Mouse (Mus musculus): ENCODE results near the gene Zfp952. TPM values are rescaled to one million over a fixed set of nuclear protein-coding genes. Genes with fewer than 3 reads are reported as not detected.
A peak's percentile ranks its signal among the peaks of the same experiment; 100 is the strongest.

The Zfp952 gene
- polyA plus RNA-seq, 1 experiment, result 0.79 TPM

DNA sequence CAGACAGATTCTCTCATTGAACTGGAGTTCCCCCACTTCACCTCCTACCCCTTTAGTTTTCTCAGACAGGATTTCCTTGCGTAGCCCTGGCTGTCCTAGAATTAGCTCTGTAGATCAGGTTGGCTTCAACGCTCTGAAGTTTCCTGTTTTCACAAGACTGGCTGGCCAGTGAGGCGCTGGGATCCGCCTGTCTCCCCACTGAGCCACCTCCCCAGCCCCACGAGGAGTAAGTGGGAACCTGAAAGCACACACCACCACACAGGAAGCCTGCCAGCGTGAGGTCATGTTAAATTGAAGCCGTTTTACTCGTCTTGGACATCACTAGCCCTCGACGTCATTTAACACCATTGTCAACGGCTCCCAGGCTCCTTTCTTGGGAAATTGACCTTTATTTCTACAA, 41.9 kb upstream of the Zfp952 start:
- Histone ChIP-seq H3K4me3 (ENCODE audit: low read depth, low read length) (no peak overlapping the region), H3K27me3 (ENCODE audit: control insufficient read depth, insufficient read depth, low read length) (no peaks in the 10 kb centered on the region), H3K36me3 (ENCODE audit: control insufficient read depth, insufficient read depth, low read length) (no peaks in the 10 kb centered on the region), H3K27ac (ENCODE audit: insufficient read depth, low read depth, low read length) (no peak overlapping the region), H3K4me1 (ENCODE audit: control insufficient read depth, insufficient read depth, insufficient read length, low read length) (peaks cover 12% of the 10 kb centered on the region)
- 75% methylated on average over 11 of the region's 11 CpGs for WGBS
- TF ChIP-seq POLR2A (IDR thresholded peaks at IDR 0.05; ENCODE audit: low read depth, low read length) (no peak), CTCF (IDR thresholded peaks at IDR 0.05; ENCODE audit: extremely low read depth, insufficient read length, insufficient replicate concordance, low read depth, low read length) (no peak)

GRCm38 (mm10) chr17:32951441-32951840, 41.5 kb upstream of the Zfp952 start:
- 18% methylated on average over 16 of the region's 16 CpGs for WGBS
- H3K27ac ChIP-seq (ENCODE audit: insufficient read depth, low read depth, low read length), result no peak overlapping the region
- peaks cover 8% of the 10 kb centered on the region for H3K4me1 ChIP-seq (ENCODE audit: control insufficient read depth, insufficient read depth, insufficient read length, low read length)
- no peak overlapping the region for H3K4me3 ChIP-seq (ENCODE audit: low read depth, low read length)
- TF ChIP-seq CTCF (IDR thresholded peaks at IDR 0.05; ENCODE audit: extremely low read depth, insufficient read length, insufficient replicate concordance, low read depth, low read length) (peak; percentile 85; the same call in 1 of the 2 replicates), POLR2A (IDR thresholded peaks at IDR 0.05; ENCODE audit: low read depth, low read length) (no peak)
- no peaks in the 10 kb centered on the region for H3K36me3 ChIP-seq (ENCODE audit: control insufficient read depth, insufficient read depth, low read length)
- H3K27me3 ChIP-seq (ENCODE audit: control insufficient read depth, insufficient read depth, low read length), result no peaks in the 10 kb centered on the region

DNA sequence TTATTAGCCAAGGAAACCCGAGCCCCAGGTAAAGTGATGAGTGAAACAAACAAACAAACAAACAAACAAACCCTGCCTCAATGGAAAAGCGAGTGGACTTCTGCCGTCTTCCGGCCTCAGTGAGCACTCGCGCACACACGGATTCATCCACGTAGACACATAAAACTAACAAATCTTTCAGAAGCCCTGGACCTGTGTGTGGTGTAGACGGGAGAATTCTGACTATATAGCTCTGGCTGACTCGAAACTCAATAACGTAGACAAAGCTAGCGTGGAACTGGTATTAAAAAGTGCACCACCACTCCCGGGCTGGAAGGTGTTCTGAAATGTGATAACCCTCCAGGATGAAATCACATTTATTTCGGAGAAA, 27.7 kb upstream of the Zfp952 start:
- Histone ChIP-seq H3K4me1 (ENCODE audit: control insufficient read depth, insufficient read depth, insufficient read length, low read length) (peaks cover 9% of the 10 kb centered on the region), H3K4me3 (ENCODE audit: low read depth, low read length) (peak overlapping the region; percentile 92), H3K27ac (ENCODE audit: insufficient read depth, low read depth, low read length) (peak overlapping the region; percentile 64), H3K36me3 (ENCODE audit: control insufficient read depth, insufficient read depth, low read length) (no peaks in the 10 kb centered on the region), H3K27me3 (ENCODE audit: control insufficient read depth, insufficient read depth, low read length) (no peaks in the 10 kb centered on the region)
- 0% methylated on average over 14 of the region's 14 CpGs for WGBS
- TF ChIP-seq POLR2A (IDR thresholded peaks at IDR 0.05; ENCODE audit: low read depth, low read length) (no peak), CTCF (IDR thresholded peaks at IDR 0.05; ENCODE audit: extremely low read depth, insufficient read length, insufficient replicate concordance, low read depth, low read length) (no peak)

- Histone ChIP-seq H3K27me3 (ENCODE audit: control insufficient read depth, insufficient read depth, low read length) (no peaks in the 10 kb centered on the region), H3K36me3 (ENCODE audit: control insufficient read depth, insufficient read depth, low read length) (no peaks in the 10 kb centered on the region), H3K4me1 (ENCODE audit: control insufficient read depth, insufficient read depth, insufficient read length, low read length) (peaks cover 9% of the 10 kb centered on the region), H3K27ac (ENCODE audit: insufficient read depth, low read depth, low read length) (peak within 1 kb of the TSS; percentile 86), H3K4me3 (ENCODE audit: low read depth, low read length) (peak within 1 kb of the TSS; percentile 92)
- WGBS, result under 1% methylated on average over 33 of the region's 33 CpGs
- TF ChIP-seq POLR2A (IDR thresholded peaks at IDR 0.05; ENCODE audit: low read depth, low read length) (peak; percentile 48; the same call in 1 of the 2 replicates), CTCF (IDR thresholded peaks at IDR 0.05; ENCODE audit: extremely low read depth, insufficient read length, insufficient replicate concordance, low read depth, low read length) (no peak)
Measured at GRCm38 (mm10) chr17:32965623-32966290, 27.2 kb upstream of the Zfp952 start, which contains the start of gene Zfp472. Gene Zfp472 (plus strand): TSS chr17:32965814.

GRCm38 (mm10) chr17:32981361-32981760, 11.6 kb upstream of the Zfp952 start:
- no peaks in the 10 kb centered on the region for H3K4me1 ChIP-seq (ENCODE audit: control insufficient read depth, insufficient read depth, insufficient read length, low read length)
- TF ChIP-seq POLR2A (IDR thresholded peaks at IDR 0.05; ENCODE audit: low read depth, low read length) (no peak), CTCF (IDR thresholded peaks at IDR 0.05; ENCODE audit: extremely low read depth, insufficient read length, insufficient replicate concordance, low read depth, low read length) (no peak)
- H3K27me3 ChIP-seq (ENCODE audit: control insufficient read depth, insufficient read depth, low read length), result no peaks in the 10 kb centered on the region
- H3K4me3 ChIP-seq (ENCODE audit: low read depth, low read length), result no peak overlapping the region
- no peak overlapping the region for H3K27ac ChIP-seq (ENCODE audit: insufficient read depth, low read depth, low read length)
- H3K36me3 ChIP-seq (ENCODE audit: control insufficient read depth, insufficient read depth, low read length), result peaks cover 29% of the 10 kb centered on the region
- WGBS, result 89% methylated on average over 4 of the region's 4 CpGs

DNA sequence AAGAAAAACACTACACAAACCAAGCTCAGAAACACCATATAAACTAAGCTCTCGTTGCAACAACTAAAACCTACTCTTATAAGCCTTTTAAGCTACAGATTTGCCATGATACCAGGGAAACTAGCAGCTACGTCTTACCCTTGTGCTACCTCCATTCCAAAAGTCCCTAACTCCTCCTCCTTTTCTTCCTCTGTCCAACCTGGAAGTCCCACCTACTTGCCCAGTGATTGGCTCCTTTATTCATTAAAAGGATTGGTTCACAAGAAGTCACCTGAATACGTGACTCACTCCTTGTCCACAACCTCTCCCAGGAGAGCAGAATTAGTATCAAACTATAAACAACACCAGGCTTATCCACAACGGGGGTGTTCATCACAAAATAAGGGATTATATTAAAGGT, 6.6 kb upstream of the Zfp952 start:
- no peak overlapping the region for H3K27ac ChIP-seq (ENCODE audit: insufficient read depth, low read depth, low read length)
- no peaks in the 10 kb centered on the region for H3K27me3 ChIP-seq (ENCODE audit: control insufficient read depth, insufficient read depth, low read length)
- no peak for TF ChIP-seq CTCF (IDR thresholded peaks at IDR 0.05; ENCODE audit: extremely low read depth, insufficient read length, insufficient replicate concordance, low read depth, low read length)
- TF ChIP-seq POLR2A (IDR thresholded peaks at IDR 0.05; ENCODE audit: low read depth, low read length), result no peak
- H3K36me3 ChIP-seq (ENCODE audit: control insufficient read depth, insufficient read depth, low read length), result no peaks in the 10 kb centered on the region
- WGBS, result 66% methylated on average over 4 of the region's 4 CpGs
- H3K4me1 ChIP-seq (ENCODE audit: control insufficient read depth, insufficient read depth, insufficient read length, low read length), result no peaks in the 10 kb centered on the region
- H3K4me3 ChIP-seq (ENCODE audit: low read depth, low read length), result no peak overlapping the region

DNA sequence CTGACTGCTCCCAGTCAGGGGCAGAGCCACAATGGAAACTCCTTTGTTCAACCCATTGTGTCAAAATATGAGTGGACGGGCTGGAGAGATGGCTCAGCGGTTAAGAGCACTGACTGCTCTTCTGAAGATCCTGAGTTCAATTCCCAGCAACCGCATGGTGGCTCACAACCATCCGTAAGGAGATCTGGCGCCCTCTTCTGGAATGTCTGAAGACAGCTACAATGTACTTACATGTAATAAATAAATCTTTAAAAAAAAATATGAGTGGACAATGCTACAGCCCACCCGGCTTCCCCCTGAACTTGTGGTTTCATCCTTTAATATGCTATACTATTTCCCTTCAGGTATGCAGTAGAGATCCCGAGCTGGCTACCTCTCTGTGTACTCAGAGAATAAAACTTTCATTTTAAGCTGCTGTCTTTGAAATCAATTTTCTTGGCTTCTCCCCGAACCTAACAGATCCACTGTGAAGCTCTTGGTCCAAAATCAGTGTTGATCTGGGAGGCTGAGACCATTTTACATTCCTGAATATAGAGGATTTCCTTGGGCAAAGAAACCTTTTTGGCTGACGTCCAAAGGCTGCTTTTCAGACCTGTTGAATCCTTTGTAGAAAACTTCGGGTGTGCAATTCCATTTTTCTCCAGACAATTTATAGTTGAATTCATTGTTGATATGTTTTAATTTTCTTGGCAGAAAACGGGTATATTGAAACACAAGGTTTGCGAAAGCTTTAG, 797 bp upstream of the Zfp952 start:
- Histone ChIP-seq H3K4me1 (ENCODE audit: control insufficient read depth, insufficient read depth, insufficient read length, low read length) (peaks cover 4% of the 10 kb centered on the region; the same call in 1 of the 2 replicates), H3K27me3 (ENCODE audit: control insufficient read depth, insufficient read depth, low read length) (no peaks in the 10 kb centered on the region), H3K4me3 (ENCODE audit: low read depth, low read length) (no peak overlapping the region), H3K27ac (ENCODE audit: insufficient read depth, low read depth, low read length) (no peak overlapping the region), H3K36me3 (ENCODE audit: control insufficient read depth, insufficient read depth, low read length) (peaks cover 6% of the 10 kb centered on the region; the same call in 1 of the 2 replicates)
- WGBS, result 53% methylated on average over 12 of the region's 12 CpGs
- TF ChIP-seq POLR2A (IDR thresholded peaks at IDR 0.05; ENCODE audit: low read depth, low read length) (no peak), CTCF (IDR thresholded peaks at IDR 0.05; ENCODE audit: extremely low read depth, insufficient read length, insufficient replicate concordance, low read depth, low read length) (peak; percentile 38; the same call in 1 of the 2 replicates)
